Mouse (Mus musculus): Measurements from ENCODE around the gene Dock7. TPM values are rescaled to one million over a fixed set of nuclear protein-coding genes. Genes with fewer than 3 reads are reported as not detected.
A peak's percentile ranks its signal among the peaks of the same experiment; 100 is the strongest.

Dock7 gene
- polyA plus RNA-seq (2015; fragmentation: Nextera tagmentation; extraction: Ambion mirVana): 71.1 and 71.7 TPM in 2 replicates

GRCm38 (mm10) chr4:99120211-99121122 lies at the start of gene Dock7:
Gene Dock7 (minus strand): TSS chr4:99120915.
- H3K4me2 ChIP-seq: peak within 1 kb of the TSS; percentile 49
- peak; percentile 95 for ATAC-seq (replicated peaks)
- peak within 1 kb of the TSS; percentile 96 for H3K4me3 ChIP-seq
- under 1% methylated on average over 98 of the region's 117 CpGs for WGBS
- H3K36me3 ChIP-seq (replicated peaks): no peaks in the 10 kb centered on the region
- H3K27ac ChIP-seq: peak within 1 kb of the TSS; percentile 85
- H3K4me1 ChIP-seq: peaks cover 50% of the 10 kb centered on the region
- H3K9ac ChIP-seq: peak within 1 kb of the TSS; percentile 88
- H3K9me3 ChIP-seq: no peaks in the 10 kb centered on the region
- no peaks in the 10 kb centered on the region for H3K27me3 ChIP-seq (replicated peaks)

DNA sequence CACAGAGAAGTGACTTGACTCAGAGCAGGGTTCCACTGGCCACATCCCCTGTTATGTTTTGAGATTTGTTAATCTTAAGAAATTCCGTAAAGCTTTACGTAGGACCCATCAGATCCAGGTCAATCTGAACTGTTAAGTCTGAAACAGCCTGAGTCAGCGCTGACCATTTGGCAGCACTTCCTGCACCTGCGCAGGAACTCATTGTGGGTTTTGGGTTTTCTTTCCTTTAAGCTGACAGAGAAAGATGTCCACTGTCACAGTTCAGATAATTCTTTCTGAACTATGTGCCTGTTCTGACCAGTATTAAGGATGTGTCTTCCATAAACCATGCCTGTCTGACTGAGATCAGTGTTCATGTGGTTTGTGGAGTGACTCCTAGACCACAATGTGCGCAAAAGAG lies 48.2 kb upstream of the Dock7 start:
- no peaks in the 10 kb centered on the region for H3K4me1 ChIP-seq
- H3K9ac ChIP-seq: no peak overlapping the region
- H3K36me3 ChIP-seq (replicated peaks): no peaks in the 10 kb centered on the region
- H3K4me3 ChIP-seq: no peak overlapping the region
- no peak overlapping the region for H3K4me2 ChIP-seq
- 94% methylated on average over 5 of the region's 5 CpGs for WGBS
- 0 out of 2 replicates have a peak, but pooled peaks cover 2% of the 10 kb centered on the region for H3K27me3 ChIP-seq (replicated peaks)
- ATAC-seq (replicated peaks): no peak
- H3K9me3 ChIP-seq: no peaks in the 10 kb centered on the region
- no peak overlapping the region for H3K27ac ChIP-seq

GRCm38 (mm10) chr4:99163547-99163946 lies 42.8 kb upstream of the Dock7 start:
- 4% methylated on average over 4 of the region's 4 CpGs for WGBS
- no peak overlapping the region for H3K4me2 ChIP-seq
- no peaks in the 10 kb centered on the region for H3K36me3 ChIP-seq (replicated peaks)
- no peaks in the 10 kb centered on the region for H3K9me3 ChIP-seq
- peaks cover 13% of the 10 kb centered on the region for H3K4me1 ChIP-seq
- H3K27me3 ChIP-seq (replicated peaks): peaks cover 7% of the 10 kb centered on the region
- H3K9ac ChIP-seq: no peak overlapping the region
- H3K27ac ChIP-seq: no peak overlapping the region
- H3K4me3 ChIP-seq: no peak overlapping the region
- no peak for ATAC-seq (replicated peaks)

DNA sequence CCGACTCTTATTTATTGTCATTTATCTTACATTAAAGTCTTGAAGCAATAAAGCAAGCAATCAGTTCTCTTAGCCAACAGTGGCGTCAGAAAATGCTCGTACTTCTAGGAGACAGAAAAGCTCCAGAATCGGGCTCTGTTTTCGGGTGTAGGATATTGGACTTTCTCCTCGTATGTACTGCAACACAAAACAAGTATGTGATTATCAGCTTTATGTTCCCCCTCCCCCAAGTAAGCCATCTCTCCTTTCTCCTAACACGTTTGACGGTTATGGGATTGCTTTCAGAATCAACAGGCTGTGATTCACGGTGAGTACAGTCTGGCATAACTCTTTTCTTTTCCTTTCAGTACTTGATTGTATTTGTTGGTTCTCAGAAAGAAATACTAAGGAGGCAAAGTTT lies 42.3 kb upstream of the Dock7 start:
- Histone ChIP-seq H3K36me3 (replicated peaks) (no peaks in the 10 kb centered on the region), H3K9ac (no peak overlapping the region), H3K27me3 (replicated peaks) (peaks cover 7% of the 10 kb centered on the region), H3K4me1 (peaks cover 13% of the 10 kb centered on the region), H3K4me2 (no peak overlapping the region), H3K27ac (no peak overlapping the region), H3K9me3 (no peaks in the 10 kb centered on the region), H3K4me3 (no peak overlapping the region)
- no peak for ATAC-seq (replicated peaks)
- WGBS: 40% methylated on average over 9 of the region's 9 CpGs

DNA sequence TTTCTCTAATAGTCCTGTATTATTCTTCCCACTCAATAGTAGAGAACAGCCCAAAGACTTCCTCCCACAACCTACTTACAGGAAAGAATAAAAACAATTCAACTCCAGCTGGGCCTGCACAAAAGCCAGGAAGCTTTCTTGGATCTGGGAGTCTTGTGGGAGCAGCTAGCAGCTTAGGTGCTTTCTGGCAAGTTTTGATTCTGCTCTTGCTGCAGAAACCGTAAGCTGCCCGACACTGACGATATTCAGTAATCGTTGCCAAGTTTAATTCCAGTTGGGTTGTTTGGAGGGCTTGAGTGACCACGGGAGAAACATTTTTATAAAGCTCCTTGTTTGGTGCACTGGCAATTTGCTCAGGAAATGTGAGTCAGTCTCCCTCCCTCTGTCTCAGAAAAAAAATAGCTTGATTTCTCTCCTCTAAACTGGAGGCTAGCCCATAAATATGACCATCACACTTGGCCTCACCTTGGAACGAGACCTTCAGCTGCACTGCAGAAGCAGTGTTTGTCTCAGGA lies 40.8 kb upstream of the Dock7 start:
- Histone ChIP-seq H3K36me3 (replicated peaks) (no peaks in the 10 kb centered on the region), H3K4me3 (no peak overlapping the region), H3K27me3 (replicated peaks) (peaks cover 7% of the 10 kb centered on the region), H3K9me3 (no peaks in the 10 kb centered on the region), H3K4me1 (peaks cover 13% of the 10 kb centered on the region), H3K4me2 (no peak overlapping the region), H3K27ac (no peak overlapping the region), H3K9ac (no peak overlapping the region)
- ATAC-seq (replicated peaks): no peak
- WGBS: 7% methylated on average over 6 of the region's 6 CpGs

- Histone ChIP-seq H3K9ac (no peak overlapping the region), H3K27ac (no peak overlapping the region), H3K27me3 (replicated peaks) (peaks cover 6% of the 10 kb centered on the region), H3K36me3 (replicated peaks) (no peaks in the 10 kb centered on the region), H3K4me1 (peaks cover 13% of the 10 kb centered on the region), H3K9me3 (no peaks in the 10 kb centered on the region), H3K4me2 (no peak overlapping the region), H3K4me3 (no peak overlapping the region)
- ATAC-seq (replicated peaks): no peak
- WGBS: 15% methylated on average over 5 of the region's 5 CpGs
These were observed 40.2 kb upstream of the Dock7 start for GRCm38 (mm10) chr4:99160899-99161298.

DNA sequence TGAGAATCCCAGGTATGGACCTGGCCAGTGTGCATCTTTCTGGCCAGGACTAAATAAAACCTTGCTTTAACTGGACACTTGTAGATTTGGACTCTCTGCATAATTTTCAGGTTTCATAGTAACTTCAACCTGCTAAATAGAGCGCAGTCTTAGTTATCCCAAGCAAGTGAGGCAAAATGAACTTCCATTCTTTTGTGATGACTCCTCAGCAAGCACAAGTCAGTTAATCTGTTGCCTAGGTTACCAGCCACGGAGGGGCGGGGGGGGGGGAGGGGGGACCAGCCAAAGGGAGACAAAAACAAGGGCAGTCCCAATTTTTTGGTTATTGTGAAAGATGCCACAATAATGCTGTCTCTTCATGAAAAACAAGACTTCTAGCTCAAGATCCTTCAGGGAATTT lies 39.7 kb upstream of the Dock7 start:
- Histone ChIP-seq H3K27ac (no peak overlapping the region), H3K4me2 (no peak overlapping the region), H3K9ac (no peak overlapping the region), H3K4me1 (peaks cover 13% of the 10 kb centered on the region), H3K9me3 (no peaks in the 10 kb centered on the region), H3K4me3 (no peak overlapping the region), H3K36me3 (replicated peaks) (no peaks in the 10 kb centered on the region), H3K27me3 (replicated peaks) (peaks cover 4% of the 10 kb centered on the region)
- no peak for ATAC-seq (replicated peaks)
- WGBS: 5% methylated on average over 3 of the region's 3 CpGs

DNA sequence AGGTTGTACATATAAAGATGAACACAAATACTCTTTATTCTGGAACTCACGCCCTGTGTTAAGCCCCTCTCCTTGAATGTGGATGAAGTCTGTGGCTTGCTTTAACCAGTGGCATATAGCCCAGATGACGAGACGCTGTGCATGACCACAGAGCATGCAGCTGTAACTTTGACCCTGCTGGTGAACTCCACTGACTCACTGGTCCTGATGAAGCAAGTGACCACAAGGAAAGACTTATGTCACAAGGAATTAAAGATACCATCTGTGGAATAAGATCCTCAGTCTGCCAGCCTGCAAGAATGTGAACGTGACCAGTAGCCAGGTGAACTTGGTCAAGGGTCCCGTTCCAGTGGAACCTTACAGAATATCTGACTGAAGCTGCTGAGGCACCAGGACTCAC lies 37.8 kb upstream of the Dock7 start:
- no peaks in the 10 kb centered on the region for H3K9me3 ChIP-seq
- no peaks in the 10 kb centered on the region for H3K36me3 ChIP-seq (replicated peaks)
- ATAC-seq (replicated peaks): no peak
- no peak overlapping the region for H3K4me2 ChIP-seq
- H3K9ac ChIP-seq: no peak overlapping the region
- no peak overlapping the region for H3K27ac ChIP-seq
- H3K4me3 ChIP-seq: no peak overlapping the region
- H3K27me3 ChIP-seq (replicated peaks): peaks cover 4% of the 10 kb centered on the region
- WGBS: 90% methylated on average over 5 of the region's 5 CpGs
- H3K4me1 ChIP-seq: peaks cover 11% of the 10 kb centered on the region

- Histone ChIP-seq H3K4me1 (peaks cover 7% of the 10 kb centered on the region), H3K27ac (no peak overlapping the region), H3K9ac (no peak overlapping the region), H3K4me3 (no peak overlapping the region), H3K27me3 (replicated peaks) (peaks cover under 1% of the 10 kb centered on the region; the same call in 1 of the 2 replicates), H3K36me3 (replicated peaks) (no peaks in the 10 kb centered on the region), H3K4me2 (no peak overlapping the region), H3K9me3 (no peaks in the 10 kb centered on the region)
- WGBS: 66% methylated on average over 11 of the region's 11 CpGs
- ATAC-seq (replicated peaks): no peak
These were observed 36.1 kb upstream of the Dock7 start for GRCm38 (mm10) chr4:99156641-99157307.

DNA sequence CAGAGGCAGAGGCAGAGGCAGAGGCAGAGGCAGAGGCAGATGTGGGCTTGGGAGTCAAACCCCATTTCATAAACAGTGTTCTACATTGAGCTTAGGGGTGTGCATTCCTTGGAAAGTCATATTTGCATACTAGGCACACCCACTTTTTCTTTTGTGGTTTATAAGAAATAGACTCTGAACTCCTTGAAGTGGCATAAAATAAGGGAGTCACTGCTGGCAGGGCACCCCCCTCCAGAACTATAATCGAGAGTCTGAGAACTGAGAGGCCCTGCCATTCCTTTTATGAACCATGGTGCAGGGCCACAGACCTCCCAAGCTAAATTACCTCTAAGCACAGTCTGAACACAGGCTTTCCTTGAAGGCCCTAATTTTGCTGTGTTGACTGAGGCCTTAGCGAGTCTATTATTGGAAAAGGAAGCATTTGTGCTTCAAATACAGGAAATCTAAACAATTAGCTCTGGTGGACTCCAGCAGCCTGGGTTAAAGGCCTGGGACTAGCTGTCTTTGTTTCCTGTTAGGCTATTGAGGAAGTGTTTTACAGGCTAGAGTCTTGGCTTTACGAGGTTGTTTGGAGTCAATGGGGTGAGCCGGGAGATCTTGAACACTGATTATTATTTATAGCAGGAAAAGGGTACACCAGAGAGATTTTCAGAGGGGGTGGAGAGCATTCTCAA lies 31.3 kb upstream of the Dock7 start:
- no peak overlapping the region for H3K4me3 ChIP-seq

DNA sequence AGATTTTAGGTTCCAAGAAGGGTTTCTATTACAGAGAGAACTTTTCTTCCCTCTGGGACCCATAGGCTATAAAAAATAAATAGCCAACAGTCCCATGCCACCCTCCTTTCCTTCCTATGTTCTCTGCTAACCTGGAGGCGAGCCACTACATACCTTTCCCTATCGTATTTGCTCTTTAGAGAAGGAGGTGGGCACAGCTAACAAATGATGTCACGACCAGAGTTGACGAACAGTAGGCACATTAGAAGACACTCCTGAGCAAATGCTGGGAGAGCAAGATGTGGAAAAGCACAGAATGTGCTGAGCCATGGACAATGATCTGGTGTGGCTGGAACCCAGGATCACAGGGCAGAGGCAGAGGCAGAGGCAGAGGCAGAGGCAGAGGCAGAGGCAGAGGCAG lies 30.7 kb upstream of the Dock7 start:
- Histone ChIP-seq H3K4me1 (no peaks in the 10 kb centered on the region), H3K9ac (no peak overlapping the region), H3K4me3 (no peak overlapping the region), H3K27ac (no peak overlapping the region), H3K36me3 (replicated peaks) (no peaks in the 10 kb centered on the region), H3K9me3 (no peaks in the 10 kb centered on the region), H3K4me2 (no peak overlapping the region), H3K27me3 (replicated peaks) (no peaks in the 10 kb centered on the region)
- 92% methylated on average over 4 of the region's 4 CpGs for WGBS
- no peak for ATAC-seq (replicated peaks)

More for the DNA sequence above, 31.3 kb upstream of the Dock7 start:
- H3K9me3 ChIP-seq: no peaks in the 10 kb centered on the region
- no peak overlapping the region for H3K9ac ChIP-seq
- H3K4me1 ChIP-seq: no peaks in the 10 kb centered on the region
- ATAC-seq (replicated peaks): no peak
- no peaks in the 10 kb centered on the region for H3K36me3 ChIP-seq (replicated peaks)
- no peaks in the 10 kb centered on the region for H3K27me3 ChIP-seq (replicated peaks)
- no peak overlapping the region for H3K4me2 ChIP-seq
- WGBS: 42% methylated on average over 4 of the region's 4 CpGs
- H3K27ac ChIP-seq: no peak overlapping the region

GRCm38 (mm10) chr4:99143323-99143722 lies 22.6 kb upstream of the Dock7 start:
- H3K4me3 ChIP-seq: no peak overlapping the region

More at GRCm38 (mm10) chr4:99143323-99143722, 22.6 kb upstream of the Dock7 start:
- H3K9me3 ChIP-seq: no peaks in the 10 kb centered on the region
- H3K4me1 ChIP-seq: no peaks in the 10 kb centered on the region
- H3K9ac ChIP-seq: no peak overlapping the region
- no peak for ATAC-seq (replicated peaks)
- H3K4me2 ChIP-seq: no peak overlapping the region
- H3K36me3 ChIP-seq (replicated peaks): no peaks in the 10 kb centered on the region
- no peak overlapping the region for H3K27ac ChIP-seq
- WGBS: 94% methylated on average over 7 of the region's 7 CpGs
- H3K27me3 ChIP-seq (replicated peaks): no peaks in the 10 kb centered on the region
